Mouse (Mus musculus): ENCODE results near the gene Fcgr3. TPM values are rescaled to one million over a fixed set of nuclear protein-coding genes. Genes with fewer than 3 reads are reported as not detected.

Fcgr3 gene
- polyA plus RNA-seq, 1 experiment, result 30.3 TPM

- DNase-seq (ENCODE audit: low spot score), result no peak
These were observed 53.0 kb downstream of the Fcgr3 start for GRCm38 (mm10) chr1:171011733-171012132.

GRCm38 (mm10) chr1:171006905-171007304, 57.8 kb downstream of the Fcgr3 start:
- no peak for DNase-seq (ENCODE audit: low spot score)

- DNase-seq (ENCODE audit: low spot score), result no peak
These were observed 58.4 kb downstream of the Fcgr3 start for GRCm38 (mm10) chr1:171006335-171006734.

GRCm38 (mm10) chr1:171005586-171005985, 59.1 kb downstream of the Fcgr3 start:
- no peak for DNase-seq (ENCODE audit: low spot score)

- DNase-seq (ENCODE audit: low spot score), result no peak
These were observed 59.7 kb downstream of the Fcgr3 start for GRCm38 (mm10) chr1:171005081-171005480.

Other genes with a start within 250 kb of the Fcgr3 start
- gene Atf6, start 197.2 kb downstream of the Fcgr3 start, polyA plus RNA-seq (2012; rRNA removed), result 12.6 and 14.3 TPM in 2 replicates
- gene Gm26620, start 179.9 kb downstream of the Fcgr3 start, polyA plus RNA-seq (2012; rRNA removed), result 0.81 and 1.0 TPM in 2 replicates
- gene Dusp12, start 179.4 kb downstream of the Fcgr3 start, polyA plus RNA-seq (2012; rRNA removed), result 25.4 and 29.1 TPM in 2 replicates
- 0.07 and 0.23 TPM in 2 replicates for gene Fcrlb, start 152.0 kb downstream of the Fcgr3 start, polyA plus RNA-seq (2012; rRNA removed)
- 0.50 and 0.78 TPM in 2 replicates for gene Fcrla, start 137.4 kb downstream of the Fcgr3 start, polyA plus RNA-seq (2012; rRNA removed)
- gene Fcgr2b, start 88.4 kb downstream of the Fcgr3 start, polyA plus RNA-seq (2012; rRNA removed), result 28.5 and 36.1 TPM in 2 replicates
- gene Fcgr4, start 46.0 kb downstream of the Fcgr3 start, polyA plus RNA-seq (2012; rRNA removed), result 2.7 and 5.9 TPM in 2 replicates
- gene Cfap126, start 49.0 kb upstream of the Fcgr3 start, polyA plus RNA-seq (2012; rRNA removed), result 11.3 and 12.6 TPM in 2 replicates
- gene Sdhc, start 85.7 kb upstream of the Fcgr3 start, polyA plus RNA-seq (2012; rRNA removed), result 286 and 310 TPM in 2 replicates
- 24.1 and 28.5 TPM in 2 replicates for gene Mpz, start 85.8 kb upstream of the Fcgr3 start, polyA plus RNA-seq (2012; rRNA removed)
- gene Pcp4l1, start 131.3 kb upstream of the Fcgr3 start, polyA plus RNA-seq (2012; rRNA removed), result 317 and 416 TPM in 2 replicates
- 0.04 TPM in 1 of 2 replicates, not detected in the other for gene Nr1i3, start 149.0 kb upstream of the Fcgr3 start, polyA plus RNA-seq (2012; rRNA removed)
- gene Tomm40l, start 157.6 kb upstream of the Fcgr3 start, polyA plus RNA-seq (2012; rRNA removed), result 35.0 and 39.6 TPM in 2 replicates
- gene Apoa2, start 160.1 kb upstream of the Fcgr3 start, polyA plus RNA-seq (2012; rRNA removed), result 1.0 and 1.8 TPM in 2 replicates
- 64.8 and 72.7 TPM in 2 replicates for gene Fcer1g, start 169.4 kb upstream of the Fcgr3 start, polyA plus RNA-seq (2012; rRNA removed)
- 0.43 and 0.46 TPM in 2 replicates for gene Adamts4, start 185.5 kb upstream of the Fcgr3 start, polyA plus RNA-seq (2012; rRNA removed)
- gene Ndufs2, start 186.5 kb upstream of the Fcgr3 start, polyA plus RNA-seq (2012; rRNA removed), result 110 and 141 TPM in 2 replicates
- gene B4galt3, start 205.4 kb upstream of the Fcgr3 start, polyA plus RNA-seq (2012; rRNA removed), result 71.4 and 74.6 TPM in 2 replicates
- gene Ppox, start 216.3 kb upstream of the Fcgr3 start, polyA plus RNA-seq (2012; rRNA removed), result 91.3 and 136 TPM in 2 replicates
- gene Usp21, start 223.1 kb upstream of the Fcgr3 start, polyA plus RNA-seq (2012; rRNA removed), result 44.7 and 48.4 TPM in 2 replicates
- gene Ufc1, start 230.1 kb upstream of the Fcgr3 start, polyA plus RNA-seq (2012; rRNA removed), result 78.1 and 81.2 TPM in 2 replicates